Mouse (Mus musculus): ENCODE measurements around the gene Olfr800. TPM values are rescaled to one million over a fixed set of nuclear protein-coding genes. Genes with fewer than 3 reads are reported as not detected.

Olfr800 gene
- polyA plus RNA-seq, 1 experiment from 2014 or later: not detected

Other genes starting within 250 kb of the Olfr800 start
- gene Olfr786, start 230.4 kb upstream of the Olfr800 start, polyA plus RNA-seq (2016; fragmentation: Nextera tagmentation; extraction: Ambion mirVana): not detected in 2 replicates
- not detected in 2 replicates for gene Olfr787, start 195.8 kb upstream of the Olfr800 start, polyA plus RNA-seq (2016; fragmentation: Nextera tagmentation; extraction: Ambion mirVana)
- gene Olfr788, start 186.7 kb upstream of the Olfr800 start, polyA plus RNA-seq (2016; fragmentation: Nextera tagmentation; extraction: Ambion mirVana): not detected in 2 replicates
- gene Olfr789, start 172.9 kb upstream of the Olfr800 start, polyA plus RNA-seq (2016; fragmentation: Nextera tagmentation; extraction: Ambion mirVana): not detected in 2 replicates
- gene Olfr790, start 159.2 kb upstream of the Olfr800 start, polyA plus RNA-seq (2016; fragmentation: Nextera tagmentation; extraction: Ambion mirVana): not detected in 2 replicates
- not detected in 2 replicates for gene Olfr791, start 135.9 kb upstream of the Olfr800 start, polyA plus RNA-seq (2016; fragmentation: Nextera tagmentation; extraction: Ambion mirVana)
- gene Olfr792, start 118.5 kb upstream of the Olfr800 start, polyA plus RNA-seq (2016; fragmentation: Nextera tagmentation; extraction: Ambion mirVana): not detected in 2 replicates
- not detected in 2 replicates for gene Olfr794, start 90.0 kb upstream of the Olfr800 start, polyA plus RNA-seq (2016; fragmentation: Nextera tagmentation; extraction: Ambion mirVana)
- not detected in 2 replicates for gene Olfr796, start 45.1 kb upstream of the Olfr800 start, polyA plus RNA-seq (2016; fragmentation: Nextera tagmentation; extraction: Ambion mirVana)
- not detected in 2 replicates for gene Olfr798, start 29.8 kb upstream of the Olfr800 start, polyA plus RNA-seq (2016; fragmentation: Nextera tagmentation; extraction: Ambion mirVana)
- not detected in 2 replicates for gene Olfr799, start 20.2 kb upstream of the Olfr800 start, polyA plus RNA-seq (2016; fragmentation: Nextera tagmentation; extraction: Ambion mirVana)
- not detected in 2 replicates for gene Olfr801, start 16.2 kb downstream of the Olfr800 start, polyA plus RNA-seq (2016; fragmentation: Nextera tagmentation; extraction: Ambion mirVana)
- gene Olfr802, start 30.5 kb downstream of the Olfr800 start, polyA plus RNA-seq (2016; fragmentation: Nextera tagmentation; extraction: Ambion mirVana): not detected in 2 replicates
- not detected in 2 replicates for gene Olfr803, start 36.6 kb downstream of the Olfr800 start, polyA plus RNA-seq (2016; fragmentation: Nextera tagmentation; extraction: Ambion mirVana)
- not detected in 2 replicates for gene Olfr804, start 45.5 kb downstream of the Olfr800 start, polyA plus RNA-seq (2016; fragmentation: Nextera tagmentation; extraction: Ambion mirVana)
- gene Olfr805, start 71.7 kb downstream of the Olfr800 start, polyA plus RNA-seq (2016; fragmentation: Nextera tagmentation; extraction: Ambion mirVana): not detected in 2 replicates
- gene Olfr806, start 84.2 kb downstream of the Olfr800 start, polyA plus RNA-seq (2016; fragmentation: Nextera tagmentation; extraction: Ambion mirVana): not detected in 2 replicates
- not detected in 2 replicates for gene Olfr807, start 100.1 kb downstream of the Olfr800 start, polyA plus RNA-seq (2016; fragmentation: Nextera tagmentation; extraction: Ambion mirVana)
- gene Olfr808, start 107.8 kb downstream of the Olfr800 start, polyA plus RNA-seq (2016; fragmentation: Nextera tagmentation; extraction: Ambion mirVana): not detected in 2 replicates
- gene Olfr809, start 116.9 kb downstream of the Olfr800 start, polyA plus RNA-seq (2016; fragmentation: Nextera tagmentation; extraction: Ambion mirVana): not detected in 2 replicates
- not detected in 2 replicates for gene Olfr810, start 137.2 kb downstream of the Olfr800 start, polyA plus RNA-seq (2016; fragmentation: Nextera tagmentation; extraction: Ambion mirVana)
- gene Olfr811, start 146.7 kb downstream of the Olfr800 start, polyA plus RNA-seq (2016; fragmentation: Nextera tagmentation; extraction: Ambion mirVana): not detected in 2 replicates
- gene Olfr812, start 188.4 kb downstream of the Olfr800 start, polyA plus RNA-seq (2016; fragmentation: Nextera tagmentation; extraction: Ambion mirVana): not detected in 2 replicates
- not detected in 2 replicates for gene Olfr813, start 197.7 kb downstream of the Olfr800 start, polyA plus RNA-seq (2016; fragmentation: Nextera tagmentation; extraction: Ambion mirVana)
- gene Olfr814, start 222.2 kb downstream of the Olfr800 start, polyA plus RNA-seq (2016; fragmentation: Nextera tagmentation; extraction: Ambion mirVana): not detected in 2 replicates
- gene Olfr815, start 248.2 kb downstream of the Olfr800 start, polyA plus RNA-seq (2016; fragmentation: Nextera tagmentation; extraction: Ambion mirVana): not detected in 2 replicates